17 mouse cellular contexts compared by ENCODE assay signal in genomic region chr3:154548868-154549301, GRCm38 (mm10). TPM values are rescaled to one million over a fixed set of nuclear protein-coding genes. Genes with fewer than 3 reads are reported as not detected.
A peak's percentile ranks its signal among the peaks of the same experiment; 100 is the strongest.
DNase-seq lines count a peak whose midpoint lies in the region; ATAC-seq and TF ChIP-seq lines count a peak whose summit lies in the region.
"Had no signal": no experiment of that assay in that cellular context is flagged by ENCODE, and none has a peak within 500 bp of the region (broad histone marks: within the 10 kb centered on the region; RNA-seq: fewer than 3 reads in every experiment).

No protein-coding gene starts in this region.

- no peak for ATAC-seq in heart, embryonic 13.5 days (ENCODE audit: extremely low read depth, insufficient number of reproducible peaks, low FRiP score, low TSS enrichment)
- ATAC-seq in lung, postnatal 0 days, result no peak
- ATAC-seq: inflammation-experienced regulatory T-cells, adult 6 months; liver, postnatal 0 days had no signal

- WGBS in heart, embryonic 13.5 days, result 17% methylated on average over 8 of the region's 8 CpGs
- 11% methylated on average over 8 of the region's 8 CpGs for whole genome bisulfite sequencing in lung, postnatal 0 days

- no peak for TF ChIP-seq CTCF in lung, postnatal 0 days (IDR thresholded peaks at IDR 0.05)

- DNase-seq in heart, adult 11 months, result no peak
- peak; percentile 11 for DNase-seq in lung, postnatal 0 days (ENCODE audit: low spot score)
- no peak for DNase-seq in lung, postnatal 25 days (ENCODE audit: low spot score)
- DNase-seq in embryo, embryonic 9.5 days (ENCODE audit: extremely low spot score), result peak; percentile 45
- peak; percentile 74 for DNase-seq in mesoderm, embryonic 11.5 days (ENCODE audit: low read depth, low spot score)
- no peak for DNase-seq in spleen, postnatal 10 days (ENCODE audit: low spot score in 2 of 2)
- DNase-seq in left cerebral cortex, postnatal 10 days (ENCODE audit: extremely low spot score in 1 of 2, low spot score in 2 of 2), result no peak
- DNase-seq: cerebellum, adult 2 months; heart, postnatal 10 days; layer of hippocampus, postnatal 36 days; liver, postnatal 0 days; retina, postnatal 1 day had no signal

- H3K4me2 ChIP-seq in heart, embryonic 13.5 days, result 0 out of 2 replicates have a peak overlapping the region, but pooled peaks have one; percentile 3
- H3K4me2 ChIP-seq in lung, postnatal 0 days (replicated peaks; ENCODE audit: low read depth, low read length), result no peak overlapping the region
- H3K4me2 ChIP-seq: stomach, embryonic 15.5 days had no signal

- H3K4me3 ChIP-seq in heart, embryonic 13.5 days, result no peak overlapping the region
- H3K4me3 ChIP-seq in lung, postnatal 0 days (ENCODE audit: low read depth, low read length), result no peak overlapping the region
- H3K4me3 ChIP-seq: stomach, embryonic 15.5 days had no signal

- no peaks in the 10 kb centered on the region for H3K9me3 ChIP-seq in heart, embryonic 13.5 days
- no peaks in the 10 kb centered on the region for H3K9me3 ChIP-seq in lung, postnatal 0 days (ENCODE audit: low read length)
- H3K9me3 ChIP-seq: forebrain, embryonic 10.5 days; stomach, embryonic 15.5 days had no signal

- no peaks in the 10 kb centered on the region for H3K36me3 ChIP-seq in heart, embryonic 13.5 days
- H3K36me3 ChIP-seq in lung, postnatal 0 days (ENCODE audit: insufficient read depth, low read length), result no peaks in the 10 kb centered on the region
- H3K36me3 ChIP-seq: forebrain, embryonic 10.5 days; G1E; stomach, embryonic 15.5 days had no signal

- peaks cover 19% of the 10 kb centered on the region for H3K4me1 ChIP-seq in heart, embryonic 13.5 days
- peaks cover 4% of the 10 kb centered on the region; the same call in 1 of the 2 replicates for H3K4me1 ChIP-seq in lung, postnatal 0 days (ENCODE audit: insufficient read depth, low read depth, low read length)

- no peak overlapping the region for H3K27ac ChIP-seq in heart, embryonic 13.5 days (replicated peaks)
- H3K27ac ChIP-seq in lung, postnatal 0 days (ENCODE audit: low read length), result no peak overlapping the region
- H3K27ac ChIP-seq: forebrain, embryonic 10.5 days; stomach, embryonic 15.5 days had no signal

- no peak for TF ChIP-seq EP300 in lung, postnatal 0 days (IDR thresholded peaks at IDR 0.05)

- H3K9ac ChIP-seq in heart, embryonic 13.5 days, result no peak overlapping the region
- H3K9ac ChIP-seq in lung, postnatal 0 days (replicated peaks; ENCODE audit: low read depth), result no peak overlapping the region
- H3K9ac ChIP-seq: liver, postnatal 0 days; stomach, embryonic 15.5 days had no signal

- intact Hi-C loops in left cerebral cortex, postnatal 10 days (cut with DNase I), result no loop called here

- peaks cover 62% of the 10 kb centered on the region for H3K27me3 ChIP-seq in heart, embryonic 13.5 days (replicated peaks)
- H3K27me3 ChIP-seq in lung, postnatal 0 days (replicated peaks; ENCODE audit: insufficient read depth, low read length), result no peaks in the 10 kb centered on the region

RNA-seq across cellular contexts. Expression of gene Cryz, which starts 47.6 kb away (rescaled TPM):
- 9.6 and 10.5 TPM in 2 replicates for polyA plus RNA-seq in heart, embryonic 13.5 days (2015; fragmentation: Nextera tagmentation; extraction: Ambion mirVana)
- 4.8 and 5.1 TPM in 2 replicates for polyA plus RNA-seq in lung, postnatal 0 days (2015; fragmentation: Nextera tagmentation; extraction: Ambion mirVana)
- total RNA-seq in left cerebral cortex, postnatal 10 days (2021), result 10 to 100 TPM; 16.4 to 18.2 TPM

RNA-seq across cellular contexts. Expression of gene Tyw3, which starts 48.0 kb away (rescaled TPM):
- 6.7 and 9.8 TPM in 2 replicates for polyA plus RNA-seq in heart, embryonic 13.5 days (2015; fragmentation: Nextera tagmentation; extraction: Ambion mirVana)
- polyA plus RNA-seq in lung, postnatal 0 days (2015; fragmentation: Nextera tagmentation; extraction: Ambion mirVana), result 4.2 and 4.4 TPM in 2 replicates
- total RNA-seq in left cerebral cortex, postnatal 10 days (2021), result 10 to 100 TPM; 11.2 to 12.6 TPM

Comparison
In these comparisons a context has a peak if more than half of its experiments do, and no peak if none do; other contexts are left out.
1. DNase-seq: peak in lung, postnatal 0 days (single experiment), embryo, embryonic 9.5 days (single experiment) and mesoderm, embryonic 11.5 days (single experiment); none in heart, adult 11 months (single experiment), lung, postnatal 25 days (single experiment), spleen, postnatal 10 days (0 of 2) and left cerebral cortex, postnatal 10 days (0 of 2).